Mouse (Mus musculus) lung, adult 2 months (tissue): ENCODE measurements at regions not wholly inside any gene's neighbourhood (a gene's known extent, or its start where the extent isn't known, plus 50 kb on each side); places are given as distances from the start of the nearest gene placed in this dataset.

Experiments
- CTCF ChIP-seq: fragments of 200-500 bp; IDR thresholded peaks from 2 replicates; pipeline ENCODE4 v1.5.1; 2011; ENCODE audit warnings: mild to moderate bottlenecking, low read length, control low read depth; ENCODE audit not compliant: insufficient read depth
- POLR2A ChIP-seq: fragments of 200-500 bp; IDR thresholded peaks from 2 replicates; pipeline ENCODE4 v1.6.1; 2011; ENCODE audit warnings: low read depth, mild to moderate bottlenecking, control low read depth, low read length, borderline replicate concordance; ENCODE audit errors: extremely low read depth

DNA sequence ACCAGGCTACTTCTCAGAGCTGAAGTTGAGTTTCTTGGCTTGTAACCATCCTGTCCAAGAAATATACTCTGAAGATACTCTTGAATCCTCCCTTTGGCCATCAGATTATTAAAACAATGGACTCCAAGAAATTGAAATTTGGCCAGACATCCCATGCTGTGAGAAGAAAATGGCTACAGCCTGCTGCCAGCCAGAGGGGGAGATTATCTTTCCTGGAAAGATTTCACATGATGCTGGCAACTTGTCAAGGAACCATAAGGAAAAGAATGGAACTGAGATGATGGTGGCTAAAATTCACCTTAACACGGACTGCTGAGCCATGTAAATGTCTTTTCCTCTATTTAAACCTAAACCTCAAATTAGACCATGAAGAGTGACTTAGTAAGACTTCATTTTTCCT, 698.7 kb upstream of the Castor2 start:
- TF ChIP-seq CTCF (no peak), POLR2A (no peak)
